Mouse (Mus musculus): ENCODE measurements around the gene Cacna1f. TPM values are rescaled to one million over a fixed set of nuclear protein-coding genes. Genes with fewer than 3 reads are reported as not detected.

Cacna1f gene
- polyA plus RNA-seq, 1 experiment from 2014 or later, result not detected

GRCm38 (mm10) chrX:7665739-7666502 lies 59.0 kb downstream of the Cacna1f start:
- no peak overlapping the region for H3K27ac ChIP-seq (ENCODE audit: low read length)
- H3K4me3 ChIP-seq (ENCODE audit: low read length), result no peak overlapping the region
- no peaks in the 10 kb centered on the region for H3K36me3 ChIP-seq (ENCODE audit: control insufficient read depth, insufficient read depth, low read length)
- no peaks in the 10 kb centered on the region for H3K27me3 ChIP-seq (replicated peaks; ENCODE audit: control insufficient read depth, insufficient read depth, low read length)
- no peak overlapping the region for H3K9ac ChIP-seq (ENCODE audit: low read depth, low read length)
- 70% methylated on average over 21 of the region's 21 CpGs for WGBS
- no peak for ATAC-seq
- no peaks in the 10 kb centered on the region for H3K4me1 ChIP-seq (ENCODE audit: control insufficient read depth, insufficient read depth, low read length)
- H3K4me2 ChIP-seq (ENCODE audit: low read depth, low read length), result no peak overlapping the region
- H3K9me3 ChIP-seq (ENCODE audit: control insufficient read depth, low read length), result no peaks in the 10 kb centered on the region

GRCm38 (mm10) chrX:7670390-7670881 lies 63.6 kb downstream of the Cacna1f start:
- 26% methylated on average over 16 of the region's 19 CpGs for WGBS
- H3K4me1 ChIP-seq (ENCODE audit: control insufficient read depth, insufficient read depth, low read length), result peaks cover 5% of the 10 kb centered on the region
- ATAC-seq, result peak; percentile 68
- H3K9ac ChIP-seq (ENCODE audit: low read depth, low read length), result peak overlapping the region; percentile 76
- H3K27ac ChIP-seq (ENCODE audit: low read length), result peak overlapping the region; percentile 83
- H3K9me3 ChIP-seq (ENCODE audit: control insufficient read depth, low read length), result no peaks in the 10 kb centered on the region
- no peaks in the 10 kb centered on the region for H3K36me3 ChIP-seq (ENCODE audit: control insufficient read depth, insufficient read depth, low read length)
- H3K4me3 ChIP-seq (ENCODE audit: low read length), result peak overlapping the region; percentile 62
- H3K4me2 ChIP-seq (ENCODE audit: low read depth, low read length), result peak overlapping the region; percentile 47
- no peaks in the 10 kb centered on the region for H3K27me3 ChIP-seq (replicated peaks; ENCODE audit: control insufficient read depth, insufficient read depth, low read length)

GRCm38 (mm10) chrX:7670921-7671623 lies 64.2 kb downstream of the Cacna1f start, which contains the start of gene Plp2:
TSS of gene Plp2 (minus strand) at chrX:7671390.
- Histone ChIP-seq H3K9ac (ENCODE audit: low read depth, low read length) (peak within 1 kb of the TSS; percentile 76), H3K4me2 (ENCODE audit: low read depth, low read length) (peak within 1 kb of the TSS; percentile 47), H3K9me3 (ENCODE audit: control insufficient read depth, low read length) (no peaks in the 10 kb centered on the region), H3K4me1 (ENCODE audit: control insufficient read depth, insufficient read depth, low read length) (peaks cover 5% of the 10 kb centered on the region), H3K4me3 (ENCODE audit: low read length) (peak within 1 kb of the TSS; percentile 62), H3K36me3 (ENCODE audit: control insufficient read depth, insufficient read depth, low read length) (no peaks in the 10 kb centered on the region), H3K27me3 (replicated peaks; ENCODE audit: control insufficient read depth, insufficient read depth, low read length) (no peaks in the 10 kb centered on the region), H3K27ac (ENCODE audit: low read length) (peak within 1 kb of the TSS; percentile 83)
- whole genome bisulfite sequencing, result 15% methylated on average over 36 of the region's 36 CpGs
- peak; percentile 59 for ATAC-seq

- H3K9me3 ChIP-seq (ENCODE audit: control insufficient read depth, low read length), result no peaks in the 10 kb centered on the region
- no peak overlapping the region for H3K4me3 ChIP-seq (ENCODE audit: low read length)
- no peak overlapping the region for H3K27ac ChIP-seq (ENCODE audit: low read length)
- no peak overlapping the region for H3K9ac ChIP-seq (ENCODE audit: low read depth, low read length)
- H3K27me3 ChIP-seq (replicated peaks; ENCODE audit: control insufficient read depth, insufficient read depth, low read length), result no peaks in the 10 kb centered on the region
- ATAC-seq, result no peak
- H3K4me1 ChIP-seq (ENCODE audit: control insufficient read depth, insufficient read depth, low read length), result peaks cover 5% of the 10 kb centered on the region
- no peaks in the 10 kb centered on the region for H3K36me3 ChIP-seq (ENCODE audit: control insufficient read depth, insufficient read depth, low read length)
- no peak overlapping the region for H3K4me2 ChIP-seq (ENCODE audit: low read depth, low read length)
- 41% methylated on average over 6 of the region's 6 CpGs for WGBS
Measured at GRCm38 (mm10) chrX:7672739-7673138, 65.9 kb downstream of the Cacna1f start.

- no peaks in the 10 kb centered on the region for H3K9me3 ChIP-seq (ENCODE audit: control insufficient read depth, low read length)
- H3K27me3 ChIP-seq (replicated peaks; ENCODE audit: control insufficient read depth, insufficient read depth, low read length), result no peaks in the 10 kb centered on the region
- H3K27ac ChIP-seq (ENCODE audit: low read length), result peak overlapping the region; percentile 75
- peak; percentile 41 for ATAC-seq
- no peaks in the 10 kb centered on the region for H3K36me3 ChIP-seq (ENCODE audit: control insufficient read depth, insufficient read depth, low read length)
- WGBS, result 31% methylated on average over 12 of the region's 12 CpGs
- H3K4me2 ChIP-seq (ENCODE audit: low read depth, low read length), result peak overlapping the region; percentile 68
- peaks cover 5% of the 10 kb centered on the region for H3K4me1 ChIP-seq (ENCODE audit: control insufficient read depth, insufficient read depth, low read length)
- H3K9ac ChIP-seq (ENCODE audit: low read depth, low read length), result peak overlapping the region; percentile 61
- peak overlapping the region; percentile 38 for H3K4me3 ChIP-seq (ENCODE audit: low read length)
Measured at GRCm38 (mm10) chrX:7673578-7674281, 66.8 kb downstream of the Cacna1f start.

- 30% methylated on average over 28 of the region's 28 CpGs for WGBS
- Histone ChIP-seq H3K27me3 (replicated peaks; ENCODE audit: control insufficient read depth, insufficient read depth, low read length) (no peaks in the 10 kb centered on the region), H3K9ac (ENCODE audit: low read depth, low read length) (peak overlapping the region; percentile 61), H3K4me3 (ENCODE audit: low read length) (peak overlapping the region; percentile 38), H3K4me1 (ENCODE audit: control insufficient read depth, insufficient read depth, low read length) (peaks cover 5% of the 10 kb centered on the region), H3K9me3 (ENCODE audit: control insufficient read depth, low read length) (no peaks in the 10 kb centered on the region), H3K36me3 (ENCODE audit: control insufficient read depth, insufficient read depth, low read length) (no peaks in the 10 kb centered on the region), H3K4me2 (ENCODE audit: low read depth, low read length) (peak overlapping the region; percentile 68), H3K27ac (ENCODE audit: low read length) (peak overlapping the region; percentile 75)
- ATAC-seq, result peak; percentile 43
Measured at GRCm38 (mm10) chrX:7674284-7675000, 67.6 kb downstream of the Cacna1f start.

- peak overlapping the region; percentile 75 for H3K27ac ChIP-seq (ENCODE audit: low read length)
- peak overlapping the region; percentile 68 for H3K4me2 ChIP-seq (ENCODE audit: low read depth, low read length)
- H3K9ac ChIP-seq (ENCODE audit: low read depth, low read length), result peak overlapping the region; percentile 61
Measured at GRCm38 (mm10) chrX:7675001-7675380, 68.1 kb downstream of the Cacna1f start.

GRCm38 (mm10) chrX:7678986-7679385 lies 72.1 kb downstream of the Cacna1f start:
- no peak for ATAC-seq
- Histone ChIP-seq H3K9ac (ENCODE audit: low read depth, low read length) (no peak overlapping the region), H3K36me3 (ENCODE audit: control insufficient read depth, insufficient read depth, low read length) (no peaks in the 10 kb centered on the region), H3K4me2 (ENCODE audit: low read depth, low read length) (no peak overlapping the region), H3K27ac (ENCODE audit: low read length) (no peak overlapping the region), H3K4me3 (ENCODE audit: low read length) (no peak overlapping the region), H3K27me3 (replicated peaks; ENCODE audit: control insufficient read depth, insufficient read depth, low read length) (no peaks in the 10 kb centered on the region), H3K4me1 (ENCODE audit: control insufficient read depth, insufficient read depth, low read length) (peaks cover 5% of the 10 kb centered on the region), H3K9me3 (ENCODE audit: control insufficient read depth, low read length) (no peaks in the 10 kb centered on the region)
- WGBS, result 40% methylated on average over 3 of the region's 3 CpGs

More at GRCm38 (mm10) chrX:7675001-7675380, 68.1 kb downstream of the Cacna1f start:
- H3K4me3 ChIP-seq (ENCODE audit: low read length), result peak overlapping the region; percentile 38
- H3K36me3 ChIP-seq (ENCODE audit: control insufficient read depth, insufficient read depth, low read length), result no peaks in the 10 kb centered on the region
- WGBS, result 27% methylated on average over 10 of the region's 10 CpGs
- H3K9me3 ChIP-seq (ENCODE audit: control insufficient read depth, low read length), result no peaks in the 10 kb centered on the region
- ATAC-seq, result peak; percentile 9; the same call in 1 of the 2 replicates
- H3K27me3 ChIP-seq (replicated peaks; ENCODE audit: control insufficient read depth, insufficient read depth, low read length), result no peaks in the 10 kb centered on the region
- H3K4me1 ChIP-seq (ENCODE audit: control insufficient read depth, insufficient read depth, low read length), result peaks cover 5% of the 10 kb centered on the region

Measured in intestine, embryonic 16.5 days (tissue).